Mouse (Mus musculus) neural tube, embryonic 14.5 days (tissue): ENCODE data around the gene Olfr1264. TPM values are rescaled to one million over a fixed set of nuclear protein-coding genes. Genes with fewer than 3 reads are reported as not detected.

Experiments
- ATAC-seq: fragments of 200-750 bp; cut with Nextera tagmentation; 2 replicates; pipeline ENCODE4 v1.8.0; 2017; ENCODE audit warnings: low read depth, mild to moderate bottlenecking, moderate TSS enrichment, moderate library complexity
- H3K27ac ChIP-seq: fragments of 300-500 bp; sonication (generic); 2 replicates; pipeline ENCODE4 v1.5.1; 2014; ENCODE audit warnings: low read depth, mild to moderate bottlenecking, control low read depth, low read length, moderate library complexity, mixed read lengths
- H3K27me3 ChIP-seq: fragments of 300-500 bp; sonication (generic); 2 replicates; pipeline ENCODE4 v1.6.1; 2014; ENCODE audit warnings: low read length; ENCODE audit not compliant: control insufficient read depth, insufficient read depth
- H3K36me3 ChIP-seq: fragments of 300-500 bp; sonication (generic); 2 replicates; pipeline ENCODE4 v1.6.1; 2014; ENCODE audit warnings: low read length, mixed read lengths; ENCODE audit not compliant: control insufficient read depth, insufficient read depth
- H3K4me1 ChIP-seq: fragments of 300-500 bp; sonication (generic); 2 replicates; pipeline ENCODE4 v1.6.1; 2014; ENCODE audit warnings: low read length; ENCODE audit not compliant: control insufficient read depth, insufficient read depth
- H3K4me2 ChIP-seq: fragments of 300-500 bp; sonication (generic); 2 replicates; pipeline ENCODE4 v1.6.1; 2014; ENCODE audit warnings: mild to moderate bottlenecking, low read depth, low read length, control low read depth
- H3K4me3 ChIP-seq: fragments of 300-500 bp; sonication (generic); 2 replicates; pipeline ENCODE4 v1.5.1; 2014; ENCODE audit warnings: low read depth, low read length, control low read depth, mixed read lengths
- H3K9ac ChIP-seq: fragments of 300-500 bp; sonication (generic); replicated peaks from 2 replicates; pipeline ENCODE4 v1.6.1; 2014; ENCODE audit warnings: low read depth, mild to moderate bottlenecking, control low read depth, low read length, mixed read lengths
- H3K9me3 ChIP-seq: fragments of 300-500 bp; sonication (generic); 2 replicates; pipeline ENCODE4 v1.6.1; 2016; ENCODE audit warnings: low read length; ENCODE audit not compliant: control insufficient read depth
- WGBS: fragments of 180-500 bp; shearing (Covaris S2); extraction: QIAGEN DNeasy Blood & Tissue Kit; methylation state at CpG from one replicate; pipeline ENCODE4 v1.1.7; 2014; 5-methylcytosine and 5-hydroxymethylcytosine counted together
- polyA plus RNA-seq: library from polyadenylated mRNA; unstranded; fragments of >200 nt; fragmentation: Nextera tagmentation; extraction: Ambion mirVana; gene quantifications from 2 replicates; pipeline ENCODE4 v1.2.1, GENCODE M21; 2014

Olfr1264 gene
- polyA plus RNA-seq, result not detected in 2 replicates

- 80% methylated on average over 2 of the region's 2 CpGs for WGBS
- Histone ChIP-seq H3K4me3 (no peak within 1 kb of the TSS), H3K9me3 (no peaks in the 10 kb centered on the region), H3K4me2 (no peak within 1 kb of the TSS), H3K36me3 (no peaks in the 10 kb centered on the region), H3K9ac (no peak within 1 kb of the TSS), H3K27me3 (no peaks in the 10 kb centered on the region), H3K4me1 (no peaks in the 10 kb centered on the region), H3K27ac (no peak within 1 kb of the TSS)
- ATAC-seq, result no peak
Measured at GRCm38 (mm10) chr2:90025477-90025876, at the start of gene Olfr1264. Olfr1264 (minus strand) TSS chr2:90025577.

- Histone ChIP-seq H3K27ac (no peak overlapping the region), H3K36me3 (no peaks in the 10 kb centered on the region), H3K9me3 (no peaks in the 10 kb centered on the region), H3K4me3 (no peak overlapping the region), H3K27me3 (no peaks in the 10 kb centered on the region), H3K9ac (no peak overlapping the region), H3K4me1 (no peaks in the 10 kb centered on the region), H3K4me2 (no peak overlapping the region)
- ATAC-seq, result no peak
- WGBS, result 85% methylated on average over 2 of the region's 2 CpGs
Measured at GRCm38 (mm10) chr2:90070065-90070464, 44.7 kb upstream of the Olfr1264 start.

- H3K4me3 ChIP-seq, result no peak within 1 kb of the TSS
- H3K9ac ChIP-seq, result no peak within 1 kb of the TSS
- ATAC-seq, result no peak
- H3K27ac ChIP-seq, result no peak within 1 kb of the TSS
- no peaks in the 10 kb centered on the region for H3K9me3 ChIP-seq
- no peaks in the 10 kb centered on the region for H3K27me3 ChIP-seq
- H3K4me1 ChIP-seq, result no peaks in the 10 kb centered on the region
- no peak within 1 kb of the TSS for H3K4me2 ChIP-seq
- H3K36me3 ChIP-seq, result no peaks in the 10 kb centered on the region
Measured at GRCm38 (mm10) chr2:90063494-90063893, 38.1 kb upstream of the Olfr1264 start, which contains the start of gene Olfr140. Olfr140 (minus strand) TSS chr2:90063594.

GRCm38 (mm10) chr2:90035037-90035436, 9.7 kb upstream of the Olfr1264 start, which contains the start of gene Olfr1265:
Olfr1265 (plus strand) TSS chr2:90035337.
- Histone ChIP-seq H3K9me3 (no peaks in the 10 kb centered on the region), H3K4me3 (no peak within 1 kb of the TSS), H3K4me2 (no peak within 1 kb of the TSS), H3K36me3 (no peaks in the 10 kb centered on the region), H3K27ac (no peak within 1 kb of the TSS), H3K9ac (no peak within 1 kb of the TSS), H3K27me3 (no peaks in the 10 kb centered on the region), H3K4me1 (no peaks in the 10 kb centered on the region)
- no peak for ATAC-seq

GRCm38 (mm10) chr2:90011831-90012230, 13.5 kb downstream of the Olfr1264 start, which contains the start of gene Olfr1263:
Olfr1263 (plus strand) TSS chr2:90012131.
- WGBS, result 77% methylated on average over 2 of the region's 2 CpGs
- no peak within 1 kb of the TSS for H3K4me3 ChIP-seq
- ATAC-seq, result no peak
- H3K9me3 ChIP-seq, result no peaks in the 10 kb centered on the region
- H3K36me3 ChIP-seq, result no peaks in the 10 kb centered on the region
- H3K4me1 ChIP-seq, result no peaks in the 10 kb centered on the region
- no peak within 1 kb of the TSS for H3K4me2 ChIP-seq
- H3K27me3 ChIP-seq, result no peaks in the 10 kb centered on the region
- H3K27ac ChIP-seq, result no peak within 1 kb of the TSS
- no peak within 1 kb of the TSS for H3K9ac ChIP-seq

- H3K4me3 ChIP-seq, result no peak within 1 kb of the TSS
- no peak within 1 kb of the TSS for H3K4me2 ChIP-seq
- H3K27ac ChIP-seq, result no peak within 1 kb of the TSS
- no peak within 1 kb of the TSS for H3K9ac ChIP-seq
- H3K36me3 ChIP-seq, result no peaks in the 10 kb centered on the region
- ATAC-seq, result no peak
- H3K9me3 ChIP-seq, result no peaks in the 10 kb centered on the region
- no peaks in the 10 kb centered on the region for H3K4me1 ChIP-seq
- H3K27me3 ChIP-seq, result no peaks in the 10 kb centered on the region
Measured at GRCm38 (mm10) chr2:89999845-90000244, 25.5 kb downstream of the Olfr1264 start, which contains the start of gene Olfr1262. Olfr1262 (plus strand) TSS chr2:90000145.

GRCm38 (mm10) chr2:89990921-89991320, 34.5 kb downstream of the Olfr1264 start, which contains the start of gene Olfr1261:
Olfr1261 (plus strand) TSS chr2:89991221.
- H3K27me3 ChIP-seq, result no peaks in the 10 kb centered on the region
- no peaks in the 10 kb centered on the region for H3K9me3 ChIP-seq
- ATAC-seq, result no peak
- no peak within 1 kb of the TSS for H3K4me2 ChIP-seq
- H3K9ac ChIP-seq, result no peak within 1 kb of the TSS
- no peaks in the 10 kb centered on the region for H3K36me3 ChIP-seq
- H3K27ac ChIP-seq, result no peak within 1 kb of the TSS
- H3K4me3 ChIP-seq, result no peak within 1 kb of the TSS
- no peaks in the 10 kb centered on the region for H3K4me1 ChIP-seq

- no peaks in the 10 kb centered on the region for H3K36me3 ChIP-seq
- no peak overlapping the region for H3K27ac ChIP-seq
- no peaks in the 10 kb centered on the region for H3K4me1 ChIP-seq
- H3K9me3 ChIP-seq, result no peaks in the 10 kb centered on the region
- ATAC-seq, result no peak
- H3K27me3 ChIP-seq, result no peaks in the 10 kb centered on the region
- H3K4me3 ChIP-seq, result no peak overlapping the region
- WGBS, result 92% methylated on average over 2 of the region's 2 CpGs
- H3K9ac ChIP-seq, result no peak overlapping the region
- no peak overlapping the region for H3K4me2 ChIP-seq
Measured at GRCm38 (mm10) chr2:89977709-89978108, 47.7 kb downstream of the Olfr1264 start.

- no peak within 1 kb of the TSS for H3K9ac ChIP-seq
- no peaks in the 10 kb centered on the region for H3K4me1 ChIP-seq
- no peak within 1 kb of the TSS for H3K4me3 ChIP-seq
- H3K9me3 ChIP-seq, result no peaks in the 10 kb centered on the region
- no peaks in the 10 kb centered on the region for H3K36me3 ChIP-seq
- WGBS, result 39% methylated on average over 2 of the region's 2 CpGs
- H3K4me2 ChIP-seq, result no peak within 1 kb of the TSS
- H3K27me3 ChIP-seq, result no peaks in the 10 kb centered on the region
- no peak within 1 kb of the TSS for H3K27ac ChIP-seq
- peak; percentile 61; the same call in 1 of the 2 replicates for ATAC-seq
Measured at GRCm38 (mm10) chr2:89974184-89974583, 51.2 kb downstream of the Olfr1264 start, which contains the start of gene Olfr1260. Olfr1260 (plus strand) TSS chr2:89974340.
